8 mouse cellular contexts compared by ENCODE assay signal in the genomic region with DNA sequence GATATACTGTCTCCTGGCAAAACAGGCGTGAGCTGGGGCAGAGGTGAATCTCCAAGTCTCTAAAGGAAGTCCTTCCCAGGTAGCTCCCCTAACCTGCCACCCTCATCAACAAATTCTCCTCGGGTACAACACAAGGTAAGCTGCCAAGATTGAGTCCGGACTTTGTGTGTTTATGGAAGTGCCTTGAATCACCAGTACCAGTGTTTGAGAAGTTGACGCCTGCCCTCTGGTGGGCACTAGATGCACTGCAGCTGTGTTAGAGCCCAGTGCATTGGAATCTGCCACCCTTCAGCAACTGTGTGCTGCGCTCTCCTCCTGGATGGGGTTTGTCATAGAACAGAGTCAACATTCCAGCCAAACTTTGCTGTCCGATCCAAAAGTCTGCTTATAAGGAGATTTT. TPM values are rescaled to one million over a fixed set of nuclear protein-coding genes. Genes with fewer than 3 reads are reported as not detected.
DNase-seq lines count a peak whose midpoint lies in the region; ATAC-seq and TF ChIP-seq lines count a peak whose summit lies in the region.

No protein-coding gene starts in this region.

- DNase-seq in brain, embryonic 18.5 days (ENCODE audit: low read depth, low spot score): peak; percentile 45
- peak; percentile 49 for DNase-seq in fibroblast of lung, adult 2 months (ENCODE audit: low read depth)
- peak; percentile 86 to 92 for DNase-seq in kidney, postnatal 25 days
- peak; percentile 66 for DNase-seq in liver, embryonic 13.5 days

- H3K4me1 ChIP-seq in ES-Bruce4 (ENCODE audit: control insufficient read depth, insufficient read depth, low read length): no peaks in the 10 kb centered on the region
- H3K4me1 ChIP-seq in heart, embryonic 13.5 days: peaks cover 30% of the 10 kb centered on the region
- no peaks in the 10 kb centered on the region for H3K4me1 ChIP-seq in liver, embryonic 13.5 days (replicated peaks)
- H3K4me1 ChIP-seq in neural tube, embryonic 15.5 days: no peaks in the 10 kb centered on the region
- H3K4me1 ChIP-seq in testis, adult 2 months (ENCODE audit: control insufficient read depth, insufficient read depth, low read length): no peaks in the 10 kb centered on the region

- TF ChIP-seq EP300 in ES-Bruce4 (IDR thresholded peaks at IDR 0.05; ENCODE audit: insufficient read depth, low read depth, low read length): no peak

- peak overlapping the region; percentile 63 for H3K4me2 ChIP-seq in heart, embryonic 13.5 days
- H3K4me2 ChIP-seq in liver, embryonic 13.5 days: no peak overlapping the region
- no peak overlapping the region for H3K4me2 ChIP-seq in neural tube, embryonic 15.5 days

- H3K4me3 ChIP-seq in ES-Bruce4 (ENCODE audit: low read depth, low read length): no peak overlapping the region
- no peak overlapping the region for H3K4me3 ChIP-seq in heart, embryonic 13.5 days
- no peak overlapping the region for H3K4me3 ChIP-seq in liver, embryonic 13.5 days (replicated peaks)
- H3K4me3 ChIP-seq in neural tube, embryonic 15.5 days (replicated peaks): no peak overlapping the region
- no peak overlapping the region for H3K4me3 ChIP-seq in testis, adult 2 months (ENCODE audit: control insufficient read depth, low read depth, low read length)

- no peaks in the 10 kb centered on the region for H3K27me3 ChIP-seq in ES-Bruce4 (ENCODE audit: control insufficient read depth, insufficient read depth, low read length, poor library complexity, severe bottlenecking)
- H3K27me3 ChIP-seq in heart, embryonic 13.5 days (replicated peaks): no peaks in the 10 kb centered on the region
- H3K27me3 ChIP-seq in liver, embryonic 13.5 days: no peaks in the 10 kb centered on the region
- no peaks in the 10 kb centered on the region for H3K27me3 ChIP-seq in neural tube, embryonic 15.5 days (replicated peaks)
- H3K27me3 ChIP-seq in testis, adult 2 months (ENCODE audit: control insufficient read depth, insufficient read depth, low read length): no peaks in the 10 kb centered on the region

- no peak for TF ChIP-seq POLR2A in ES-Bruce4 (IDR thresholded peaks at IDR 0.05; ENCODE audit: insufficient read depth, low read length)
- TF ChIP-seq POLR2A in testis, adult 2 months (IDR thresholded peaks at IDR 0.05; ENCODE audit: control insufficient read depth, low read depth, low read length): no peak

- no peaks in the 10 kb centered on the region for H3K36me3 ChIP-seq in ES-Bruce4 (ENCODE audit: control insufficient read depth, insufficient read depth, low read length, poor library complexity, severe bottlenecking)
- H3K36me3 ChIP-seq in heart, embryonic 13.5 days: no peaks in the 10 kb centered on the region
- H3K36me3 ChIP-seq in liver, embryonic 13.5 days: no peaks in the 10 kb centered on the region
- H3K36me3 ChIP-seq in neural tube, embryonic 15.5 days: no peaks in the 10 kb centered on the region
- H3K36me3 ChIP-seq in testis, adult 2 months (ENCODE audit: control insufficient read depth, insufficient read depth, low read length): no peaks in the 10 kb centered on the region

- no peak for ATAC-seq in heart, embryonic 13.5 days (ENCODE audit: extremely low read depth, insufficient number of reproducible peaks, low FRiP score, low TSS enrichment)
- ATAC-seq in liver, embryonic 13.5 days (ENCODE audit: low read depth): peak; percentile 69
- peak; percentile 69; the same call in 1 of the 2 replicates for ATAC-seq in neural tube, embryonic 15.5 days (ENCODE audit: low FRiP score)

- no peak overlapping the region for H3K27ac ChIP-seq in ES-Bruce4 (ENCODE audit: insufficient read depth, low read length)
- peak overlapping the region; percentile 99; the same call in 1 of the 2 replicates for H3K27ac ChIP-seq in heart, embryonic 13.5 days (replicated peaks)
- no peak overlapping the region for H3K27ac ChIP-seq in liver, embryonic 13.5 days
- H3K27ac ChIP-seq in neural tube, embryonic 15.5 days (replicated peaks): no peak overlapping the region
- H3K27ac ChIP-seq in testis, adult 2 months (ENCODE audit: control insufficient read depth, insufficient read depth, low read depth, low read length): no peak overlapping the region

- H3K9ac ChIP-seq in ES-Bruce4 (ENCODE audit: low read depth, poor library complexity, severe bottlenecking): no peak overlapping the region
- peak overlapping the region; percentile 79 for H3K9ac ChIP-seq in heart, embryonic 13.5 days
- H3K9ac ChIP-seq in liver, embryonic 13.5 days: no peak overlapping the region
- no peak overlapping the region for H3K9ac ChIP-seq in neural tube, embryonic 15.5 days (replicated peaks)

- 12% methylated on average over 6 of the region's 6 CpGs for WGBS in heart, embryonic 13.5 days
- WGBS in liver, embryonic 13.5 days (ENCODE audit: insufficient replicate concordance): 21% methylated on average over 6 of the region's 6 CpGs
- WGBS in neural tube, embryonic 15.5 days: 20% methylated on average over 6 of the region's 6 CpGs

- TF ChIP-seq CTCF in ES-Bruce4 (IDR thresholded peaks at IDR 0.05; ENCODE audit: low read depth, low read length): peak; percentile 97
- TF ChIP-seq CTCF in testis, adult 2 months (IDR thresholded peaks at IDR 0.05; ENCODE audit: control insufficient read depth, insufficient read depth, insufficient replicate concordance, low read depth, low read length): peak; percentile 95

- H3K9me3 ChIP-seq in ES-Bruce4 (replicated peaks; ENCODE audit: control insufficient read depth, insufficient read depth, low read length, poor library complexity, severe bottlenecking): no peaks in the 10 kb centered on the region
- H3K9me3 ChIP-seq in heart, embryonic 13.5 days: no peaks in the 10 kb centered on the region
- no peaks in the 10 kb centered on the region for H3K9me3 ChIP-seq in liver, embryonic 13.5 days (replicated peaks)
- H3K9me3 ChIP-seq in neural tube, embryonic 15.5 days (replicated peaks): no peaks in the 10 kb centered on the region

RNA-seq across cellular contexts. Expression of gene Ctcfl, which starts 29.9 kb away (rescaled TPM):
- polyA plus RNA-seq in ES-Bruce4 (2011; ENCODE audit: insufficient read depth, insufficient read length, low read depth, missing spikeins): 0.21 TPM in 1 of 2 replicates, not detected in the other
- 0.70 and 0.84 TPM in 2 replicates for polyA plus RNA-seq in heart, embryonic 13.5 days (2015; fragmentation: Nextera tagmentation; extraction: Ambion mirVana)
- 0.02 and 0.05 TPM in 2 replicates for polyA plus RNA-seq in liver, embryonic 13.5 days (2015; fragmentation: Nextera tagmentation; extraction: Ambion mirVana)
- polyA plus RNA-seq in neural tube, embryonic 15.5 days (2015; fragmentation: Nextera tagmentation; extraction: Ambion mirVana): 0.09 and 0.10 TPM in 2 replicates
- polyA plus RNA-seq in testis, adult 2 months (2012; rRNA removed): 0.59 and 0.62 TPM in 2 replicates
